Mouse (Mus musculus): ENCODE results near the gene Pef1. TPM values are rescaled to one million over a fixed set of nuclear protein-coding genes. Genes with fewer than 3 reads are reported as not detected.

The Pef1 gene
- total RNA-seq, 2 experiments from 2014 or later: 33.8 to 36.1 TPM

DNA sequence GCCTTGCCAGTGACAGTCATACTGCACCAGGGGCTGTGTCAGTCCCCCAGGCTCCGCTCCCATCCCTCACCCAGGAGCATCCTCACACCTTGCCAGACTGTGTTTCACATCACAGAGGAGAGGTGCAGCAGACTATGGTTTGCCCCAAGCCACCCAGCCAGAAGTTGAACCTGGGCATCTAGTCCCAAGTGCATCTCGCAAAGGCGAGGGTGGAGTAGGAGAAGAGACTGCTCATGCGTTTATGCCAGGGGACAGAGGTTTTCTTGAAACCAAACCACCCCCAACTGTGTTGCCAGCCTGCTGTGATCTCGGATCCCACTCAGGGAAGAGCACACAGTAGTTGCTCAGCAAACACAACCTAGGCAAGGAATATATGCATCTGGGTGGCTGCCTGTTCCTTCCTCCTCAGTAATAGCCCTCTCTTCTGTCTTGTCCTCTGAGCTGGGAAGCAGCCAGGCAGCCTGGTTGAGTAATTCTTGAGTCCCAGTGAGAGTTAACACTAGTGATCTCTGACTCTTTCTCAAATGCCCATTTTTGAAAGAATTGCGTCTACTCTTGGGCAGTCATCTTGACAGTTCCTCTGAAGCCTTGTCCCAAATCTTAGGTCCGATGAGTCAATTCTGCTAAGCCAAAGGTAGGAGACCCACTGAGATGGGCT is 29.2 kb downstream of the Pef1 start:
- intact Hi-C loops (cut with DNase I): no loop called here
- no peak for DNase-seq

DNA sequence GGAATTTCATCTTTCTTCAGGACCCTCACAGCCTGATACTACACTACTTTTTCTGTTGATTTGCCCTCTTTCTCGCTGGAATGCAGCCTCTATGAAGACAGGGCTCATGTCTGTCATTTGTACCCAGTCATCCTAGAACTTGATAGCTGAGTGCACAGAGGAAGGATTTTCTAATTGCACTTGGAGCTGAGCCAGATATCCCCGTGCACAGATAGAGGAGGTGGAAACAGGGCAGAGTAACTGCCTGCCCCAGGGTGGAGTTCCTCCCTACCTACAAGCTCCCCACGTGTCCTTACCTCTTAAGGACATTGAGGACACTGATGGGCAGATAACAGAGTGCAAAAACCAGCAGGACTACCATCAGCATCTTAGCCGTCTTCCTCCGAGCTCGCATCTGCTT is 31.0 kb downstream of the Pef1 start:
- intact Hi-C loops (cut with DNase I): no loop called here
- DNase-seq: no peak

DNA sequence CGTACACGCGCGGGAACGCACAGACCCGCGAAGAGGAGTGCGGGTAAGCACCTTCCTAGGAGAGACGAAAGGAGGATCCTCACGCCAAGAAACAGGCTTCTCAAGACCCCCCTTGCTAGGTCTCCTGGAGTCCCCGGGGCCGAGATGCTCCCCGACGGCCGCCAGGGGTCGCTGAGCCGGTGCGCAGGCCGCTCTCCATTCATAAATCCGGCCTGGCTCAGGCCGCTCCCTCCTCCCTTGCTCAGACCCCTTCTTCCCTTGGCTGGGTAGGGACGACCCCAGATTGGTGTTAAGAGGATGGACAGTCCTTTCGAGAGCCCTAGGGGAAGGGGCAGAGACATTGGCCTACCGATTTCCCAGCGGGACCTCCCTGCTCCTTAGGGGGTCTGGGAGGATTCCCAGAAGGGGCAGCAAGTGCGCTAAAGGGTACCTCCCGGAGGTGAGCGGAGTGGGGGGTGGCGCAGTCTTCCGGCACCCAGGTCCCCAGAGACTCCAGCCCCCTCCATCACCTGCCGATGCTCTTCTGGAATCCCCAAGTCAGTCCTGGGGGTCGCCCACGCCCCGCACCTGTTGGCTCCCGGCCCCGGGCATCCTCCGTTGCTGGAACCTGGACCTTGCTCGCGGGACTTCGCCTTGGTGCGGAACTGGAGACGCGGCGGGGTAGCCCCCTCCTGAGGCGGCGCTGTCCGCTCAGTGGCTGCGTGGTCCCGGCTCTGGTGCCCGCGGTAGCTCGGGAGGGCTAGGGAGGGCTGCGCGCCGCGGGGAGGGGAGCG is 36.3 kb downstream of the Pef1 start:
- intact Hi-C loops (cut with DNase I): loop anchor here (2.0 kb wide), 1 partner anchor 50 kb away; no protein-coding TSS in a partner anchor
- DNase-seq: peak; percentile 85

DNA sequence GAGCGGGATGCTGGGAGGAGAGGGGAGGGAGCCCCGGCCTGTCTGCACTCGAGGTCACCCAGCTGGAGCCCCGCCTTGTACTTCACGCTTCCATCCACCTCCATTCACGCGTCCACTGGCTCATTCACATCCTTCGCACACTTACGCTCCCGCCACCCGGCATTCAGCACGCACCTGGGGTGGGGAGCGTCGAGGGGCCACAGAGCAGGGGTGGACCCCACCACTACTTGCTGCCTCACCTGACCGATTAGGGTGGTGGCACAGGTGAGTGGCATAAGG is 36.8 kb downstream of the Pef1 start, which contains the start of gene Hcrtr1:
Gene Hcrtr1 (minus strand): TSS at position 146 of the 279 bp plus-strand sequence.
- no peak for DNase-seq
- intact Hi-C loops (cut with DNase I): loop anchor here (2.0 kb wide), 1 partner anchor 50 kb away; no protein-coding TSS in a partner anchor

DNA sequence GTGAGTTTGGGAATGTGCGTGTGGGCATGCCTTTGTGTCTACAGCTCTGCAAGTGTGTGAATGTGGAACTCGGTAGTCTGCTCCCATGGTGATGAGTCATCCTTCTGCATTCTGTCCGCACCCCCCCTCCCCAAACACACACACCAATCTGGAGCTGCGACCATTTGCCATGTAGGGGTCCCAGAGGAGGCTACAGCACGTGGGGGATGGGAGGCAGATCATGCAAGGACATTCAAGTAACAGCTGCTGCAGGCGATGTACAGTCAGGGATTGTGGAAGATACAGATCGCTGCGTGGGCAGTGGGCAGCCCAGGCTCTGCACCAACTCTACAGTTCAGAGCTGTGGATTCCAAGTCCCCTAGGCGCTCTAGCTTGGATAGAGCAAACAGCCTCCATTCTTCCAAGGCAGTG is 38.6 kb downstream of the Pef1 start:
- DNase-seq: peak; percentile 72
- intact Hi-C loops (cut with DNase I): no loop called here

DNA sequence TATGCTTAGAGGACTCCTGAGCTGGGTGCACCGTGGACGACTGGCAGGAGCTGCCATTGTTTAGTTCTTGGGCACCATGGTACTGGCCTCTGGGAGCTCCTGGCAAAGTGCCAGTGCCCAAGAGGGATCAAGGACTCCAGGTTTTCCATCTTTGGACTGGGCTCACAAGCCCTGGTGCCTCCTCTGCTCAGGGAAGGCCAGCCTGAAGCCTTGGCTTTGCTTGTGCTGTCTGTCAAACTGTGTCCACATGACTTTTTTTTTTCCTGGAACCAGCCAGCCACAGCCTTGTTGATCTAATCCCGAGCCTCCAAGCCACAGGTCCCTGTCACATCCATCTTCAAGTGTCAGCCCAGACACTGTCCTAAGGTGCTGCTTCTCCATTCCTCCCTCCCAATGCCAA is 39.4 kb downstream of the Pef1 start:
- intact Hi-C loops (cut with DNase I): no loop called here

DNA sequence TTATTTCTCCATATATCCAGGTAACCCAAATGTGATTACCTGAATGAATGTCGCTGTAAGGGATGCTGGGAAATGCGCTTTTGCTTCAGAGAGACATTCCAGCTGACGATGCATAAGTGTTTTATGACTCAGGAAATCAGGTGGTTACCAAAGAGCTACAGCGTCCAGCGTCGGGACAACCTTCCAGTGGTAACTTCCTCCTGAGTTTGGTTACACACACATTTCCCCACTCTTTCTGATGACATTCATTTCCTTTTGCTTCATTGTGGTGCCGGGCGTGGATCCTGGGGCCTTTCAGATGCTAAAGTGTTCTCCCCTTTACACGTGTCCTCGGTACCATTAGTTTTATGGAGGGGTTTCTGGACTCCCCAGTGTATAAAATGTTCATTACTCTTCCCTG is 46.0 kb downstream of the Pef1 start:
- intact Hi-C loops (cut with DNase I): no loop called here
- no peak for DNase-seq

More for the DNA sequence above, 39.4 kb downstream of the Pef1 start:
- DNase-seq: peak; percentile 37

DNA sequence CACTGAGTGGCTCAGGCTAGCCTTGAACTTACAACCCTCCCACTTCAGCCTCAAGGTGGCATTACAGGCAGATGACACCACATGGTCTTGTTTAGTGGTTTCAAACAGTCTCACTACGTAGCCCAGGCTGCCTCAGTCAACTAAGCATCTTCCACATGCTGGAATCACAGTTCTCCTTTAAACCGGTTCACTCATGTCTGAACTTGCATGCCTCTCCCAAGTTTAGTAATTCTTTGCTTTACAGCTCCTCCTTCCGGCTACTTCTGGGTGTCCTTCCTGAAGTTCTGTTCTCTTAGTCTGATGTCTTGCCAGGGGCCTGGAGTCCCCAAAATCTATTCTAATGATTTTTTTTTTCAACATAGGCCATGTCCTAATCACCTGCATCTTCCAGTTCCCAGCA is 51.9 kb downstream of the Pef1 start:
- DNase-seq: no peak
- intact Hi-C loops (cut with DNase I): no loop called here

DNA sequence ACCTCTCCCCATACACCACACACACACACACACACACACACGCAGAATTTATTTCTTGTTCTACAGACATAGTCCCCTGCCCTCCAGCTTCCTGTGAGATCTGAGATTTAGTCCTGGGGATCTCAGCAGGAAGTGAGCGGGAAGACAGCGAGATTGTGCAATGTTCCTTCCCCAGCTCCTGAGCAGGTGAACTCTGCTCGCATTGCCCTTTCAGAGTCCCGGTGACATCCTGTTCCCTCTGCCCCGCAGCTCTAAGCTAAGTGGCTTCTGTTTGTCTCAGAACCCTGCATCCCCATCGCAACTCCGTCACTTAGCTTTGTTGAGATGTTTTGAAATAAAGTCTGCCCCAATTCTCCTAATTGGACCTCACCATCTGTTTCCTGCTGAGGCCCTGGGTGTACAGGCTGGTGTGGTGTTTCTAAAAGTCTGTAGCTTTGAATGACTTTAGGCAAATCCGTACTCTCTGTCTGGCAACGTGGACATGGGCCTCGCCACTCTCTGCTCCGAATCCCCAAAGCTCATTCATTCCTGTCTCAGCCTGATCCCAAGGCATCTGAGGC is 54.5 kb downstream of the Pef1 start:
- intact Hi-C loops (cut with DNase I): no loop called here
- no peak for DNase-seq

DNA sequence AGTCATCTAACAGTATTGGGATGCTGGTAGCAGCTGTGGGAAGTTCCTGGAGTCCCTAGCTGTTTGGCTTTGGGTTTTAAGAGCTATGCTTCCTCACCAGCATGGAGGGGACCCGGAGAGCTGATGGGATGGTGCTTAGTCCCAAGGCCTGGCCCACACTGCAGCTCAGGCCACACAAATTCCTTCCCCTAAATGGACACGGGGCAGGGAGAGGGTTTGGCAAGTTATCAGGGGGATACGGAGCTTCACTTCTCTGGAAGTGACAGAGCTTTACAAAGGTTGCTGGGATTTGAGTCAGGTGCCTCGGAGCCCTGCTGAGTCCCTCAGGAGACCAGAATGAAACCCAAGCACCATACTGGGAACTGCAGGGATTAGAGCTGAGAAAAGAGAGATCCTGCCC is 59.0 kb downstream of the Pef1 start:
- no peak for DNase-seq
- intact Hi-C loops (cut with DNase I): no loop called here

DNA sequence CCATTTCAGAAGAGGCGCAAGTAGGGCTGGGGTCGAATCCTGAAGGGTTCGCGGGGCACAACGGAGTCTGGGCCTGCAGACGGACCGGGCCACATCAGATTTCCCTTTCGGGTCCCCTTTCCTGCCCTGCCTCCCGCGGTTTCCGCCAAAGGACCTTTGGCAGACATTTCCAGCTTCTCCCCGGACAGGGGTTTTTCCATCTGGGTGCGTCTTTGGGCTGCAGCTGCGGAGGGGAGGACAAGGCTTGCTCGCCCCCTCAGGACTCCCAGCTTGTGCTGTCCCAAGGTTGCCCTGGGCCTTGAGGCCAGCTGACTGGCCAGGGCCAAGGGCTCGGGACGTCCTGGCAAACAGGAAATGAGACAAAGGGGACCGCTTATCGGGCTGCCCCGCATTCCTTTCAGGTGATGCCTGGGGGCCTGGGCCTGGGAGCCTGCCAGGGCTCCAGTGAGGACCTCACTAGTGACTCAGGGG is 61.1 kb downstream of the Pef1 start:
- DNase-seq: no peak
- intact Hi-C loops (cut with DNase I): no loop called here

DNA sequence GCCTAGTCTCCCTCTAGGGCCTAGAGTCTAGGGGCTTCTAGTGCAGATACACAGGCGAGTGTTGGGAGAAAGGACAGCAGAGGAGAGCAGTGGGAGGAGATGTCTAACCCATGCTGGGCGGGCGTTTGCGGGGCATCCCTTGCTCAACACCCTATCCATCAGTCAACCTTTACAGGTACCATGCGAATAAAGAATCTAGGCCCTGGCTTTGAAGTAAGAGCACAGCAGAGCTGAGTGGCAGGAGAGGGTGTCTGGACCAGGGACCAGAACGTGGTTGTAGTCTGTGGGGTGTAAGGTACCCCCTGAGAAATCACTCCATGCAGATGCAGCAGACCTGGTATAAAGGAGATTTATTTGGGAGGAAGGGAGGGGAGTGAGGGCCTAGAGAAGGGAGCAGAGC is 61.8 kb downstream of the Pef1 start:
- intact Hi-C loops (cut with DNase I): no loop called here
- DNase-seq: no peak

DNA sequence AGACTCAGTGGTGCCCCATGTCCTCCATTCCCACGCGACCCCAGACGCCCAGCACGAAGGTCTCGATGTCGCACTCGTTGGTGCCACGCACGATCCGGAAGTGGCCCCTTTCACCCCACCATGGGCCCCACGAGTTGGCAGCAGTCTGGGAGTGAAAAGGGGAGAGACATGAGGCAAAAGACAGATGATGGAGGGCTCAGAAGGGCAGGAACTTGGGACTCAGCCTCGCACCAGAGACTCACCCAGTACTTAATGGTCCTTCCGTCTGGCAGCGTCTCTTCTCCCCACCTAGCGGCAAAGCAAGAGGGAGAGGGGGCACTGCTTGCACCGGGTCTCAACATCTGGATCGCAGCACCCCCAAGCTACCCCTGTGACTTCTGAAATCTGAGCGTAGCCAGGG is 63.7 kb downstream of the Pef1 start:
- no peak for DNase-seq
- intact Hi-C loops (cut with DNase I): no loop called here

DNA sequence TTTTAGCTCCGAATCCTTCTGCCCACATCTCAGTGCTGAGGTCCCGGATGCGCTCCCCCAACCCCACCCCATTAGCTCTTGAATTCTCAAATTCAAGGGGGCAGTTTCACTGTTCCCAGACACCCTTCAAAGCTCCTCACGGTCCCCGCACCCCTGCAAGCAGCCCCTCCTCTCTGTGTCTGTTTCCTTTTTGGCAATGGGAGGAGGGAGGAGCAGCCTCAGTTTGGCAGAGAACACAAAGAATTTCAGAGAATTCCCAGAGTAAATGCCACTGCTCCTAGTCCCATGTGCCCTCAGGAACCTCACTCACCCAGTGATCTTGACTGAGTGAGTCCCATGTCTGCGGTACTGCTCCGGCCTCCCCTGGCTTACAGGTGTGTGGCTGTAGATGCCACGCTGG is 64.2 kb downstream of the Pef1 start:
- no peak for DNase-seq
- intact Hi-C loops (cut with DNase I): no loop called here

DNA sequence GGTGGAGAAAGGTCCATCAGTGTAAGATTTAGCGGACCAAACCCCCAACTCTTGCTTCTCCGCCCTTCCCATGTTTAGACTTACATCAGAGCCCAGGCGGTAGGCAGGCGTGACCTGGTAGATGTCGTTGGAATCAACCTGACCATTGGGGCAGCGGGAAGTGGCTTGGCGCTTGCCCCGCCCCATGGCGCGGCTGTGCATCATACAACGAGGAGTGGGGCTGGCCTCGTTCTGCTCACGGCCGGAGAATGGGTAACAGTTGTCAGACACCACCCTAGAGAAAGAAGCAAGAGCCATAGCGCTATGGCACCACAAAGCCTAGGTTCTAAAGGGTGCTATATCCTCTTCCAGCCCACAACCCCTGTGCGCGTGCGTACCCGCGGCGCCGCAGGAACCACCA is 65.0 kb downstream of the Pef1 start:
- intact Hi-C loops (cut with DNase I): no loop called here
- DNase-seq: no peak

DNA sequence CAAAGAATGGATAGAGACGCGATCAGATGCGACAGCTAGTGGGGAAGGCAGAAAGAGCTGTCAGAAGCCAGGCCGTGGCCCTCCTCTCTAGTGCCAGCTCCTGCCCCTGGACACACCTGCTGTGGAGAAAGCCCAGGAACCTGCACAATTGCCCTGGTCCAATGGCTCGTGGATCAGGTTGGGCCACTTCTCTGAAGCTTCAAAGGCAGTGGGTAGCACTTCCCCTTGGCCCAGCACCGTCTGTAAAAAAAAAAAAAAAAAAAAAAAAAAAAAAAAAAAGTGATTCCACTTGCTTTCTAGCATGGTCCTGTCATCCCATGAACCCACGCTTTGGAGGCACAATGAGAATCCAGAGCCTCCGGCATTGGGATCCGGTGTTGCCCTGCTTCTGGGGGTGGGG is 65.5 kb downstream of the Pef1 start:
- no peak for DNase-seq
- intact Hi-C loops (cut with DNase I): no loop called here

DNA sequence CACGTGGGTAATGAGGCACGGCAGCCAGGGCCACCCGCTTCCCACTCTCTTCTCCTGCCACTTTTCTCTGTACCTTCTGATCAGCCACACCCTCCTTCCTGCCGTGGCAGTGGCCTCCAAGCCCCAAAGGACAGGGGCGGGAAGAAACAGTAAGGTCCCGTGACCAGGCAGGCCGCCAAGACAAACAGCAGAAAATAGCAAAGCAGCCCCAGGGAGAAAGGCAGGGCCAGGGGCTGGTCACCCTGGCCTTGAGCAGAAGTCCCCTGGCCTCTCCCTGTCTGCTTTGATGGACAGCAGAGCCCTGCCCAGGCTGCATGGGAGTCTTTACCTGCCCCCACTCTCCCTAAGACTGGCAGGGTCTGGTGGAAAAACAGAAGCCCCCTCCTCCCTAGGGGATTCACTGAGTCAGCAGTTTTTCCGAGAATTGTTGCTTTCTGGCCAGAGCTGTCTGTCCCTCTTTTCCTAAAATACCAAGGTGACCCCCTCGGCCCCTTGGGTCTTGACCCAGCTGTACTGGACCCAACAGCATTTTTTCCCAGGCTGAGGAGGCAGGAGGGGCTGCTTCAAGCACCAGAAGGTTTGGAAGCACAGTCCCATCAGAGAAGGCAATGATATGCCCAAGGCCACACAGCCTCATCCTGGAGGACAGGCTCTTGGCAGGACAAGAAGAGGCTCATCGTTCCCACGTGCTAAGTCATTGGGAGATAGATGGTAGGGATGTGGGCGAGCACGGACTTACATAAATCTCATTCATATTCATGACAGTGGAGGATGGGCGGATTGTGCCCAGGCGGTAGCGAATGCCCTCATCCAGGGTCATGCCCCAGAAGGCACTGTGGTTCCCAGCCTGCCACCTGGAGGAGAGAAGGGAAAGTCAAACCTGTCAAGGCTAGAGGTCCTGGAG is 66.2 kb downstream of the Pef1 start:
- intact Hi-C loops (cut with DNase I): no loop called here
- peak; percentile 59 for DNase-seq

DNA sequence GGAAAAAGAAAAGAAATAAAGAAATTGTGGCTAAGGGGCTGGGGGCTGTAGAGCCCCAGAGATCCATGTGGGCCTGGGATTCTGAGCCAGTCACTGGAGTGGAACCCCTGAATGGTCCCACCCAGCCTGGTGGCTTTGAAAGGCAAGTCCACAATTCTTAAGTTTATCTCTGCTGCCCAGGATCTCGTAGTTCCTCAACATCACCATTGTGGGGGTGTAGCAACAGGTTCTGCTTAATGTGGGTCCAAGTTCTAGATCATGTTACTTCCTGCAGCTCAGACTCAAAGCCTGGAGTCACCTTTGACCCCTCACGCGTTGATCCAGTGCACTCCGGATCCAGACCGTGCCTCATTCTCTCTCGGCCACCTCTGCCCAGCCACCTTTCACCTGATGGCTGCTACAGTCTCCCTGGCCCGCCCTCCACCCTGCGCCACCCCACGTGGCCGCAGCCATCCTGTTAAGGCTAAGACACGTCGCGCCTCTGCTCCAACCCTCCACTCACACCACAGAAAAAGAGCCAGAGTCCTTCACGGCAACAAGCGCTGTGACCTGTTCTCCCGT is 67.1 kb downstream of the Pef1 start:
- DNase-seq: no peak
- intact Hi-C loops (cut with DNase I): no loop called here

DNA sequence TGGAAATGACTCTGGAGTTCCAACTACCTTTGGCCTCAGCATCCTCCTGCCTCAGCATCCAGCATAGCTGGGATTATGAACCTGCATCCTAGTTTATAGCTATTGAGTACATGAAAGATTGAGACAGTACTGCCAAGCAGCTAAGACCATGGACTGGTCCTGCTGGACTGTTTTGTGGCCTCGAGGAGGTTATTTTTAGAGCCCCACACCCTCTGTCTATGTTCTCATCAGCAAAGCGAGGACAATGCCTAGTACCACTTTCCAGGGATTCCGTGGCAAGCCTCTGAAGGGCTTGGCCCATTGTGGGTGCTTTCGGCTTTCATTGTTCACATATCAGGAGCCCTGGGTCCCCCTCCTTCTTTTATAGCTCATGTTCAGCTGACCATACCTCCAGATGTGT is 68.0 kb downstream of the Pef1 start:
- no peak for DNase-seq
- intact Hi-C loops (cut with DNase I): no loop called here

DNA sequence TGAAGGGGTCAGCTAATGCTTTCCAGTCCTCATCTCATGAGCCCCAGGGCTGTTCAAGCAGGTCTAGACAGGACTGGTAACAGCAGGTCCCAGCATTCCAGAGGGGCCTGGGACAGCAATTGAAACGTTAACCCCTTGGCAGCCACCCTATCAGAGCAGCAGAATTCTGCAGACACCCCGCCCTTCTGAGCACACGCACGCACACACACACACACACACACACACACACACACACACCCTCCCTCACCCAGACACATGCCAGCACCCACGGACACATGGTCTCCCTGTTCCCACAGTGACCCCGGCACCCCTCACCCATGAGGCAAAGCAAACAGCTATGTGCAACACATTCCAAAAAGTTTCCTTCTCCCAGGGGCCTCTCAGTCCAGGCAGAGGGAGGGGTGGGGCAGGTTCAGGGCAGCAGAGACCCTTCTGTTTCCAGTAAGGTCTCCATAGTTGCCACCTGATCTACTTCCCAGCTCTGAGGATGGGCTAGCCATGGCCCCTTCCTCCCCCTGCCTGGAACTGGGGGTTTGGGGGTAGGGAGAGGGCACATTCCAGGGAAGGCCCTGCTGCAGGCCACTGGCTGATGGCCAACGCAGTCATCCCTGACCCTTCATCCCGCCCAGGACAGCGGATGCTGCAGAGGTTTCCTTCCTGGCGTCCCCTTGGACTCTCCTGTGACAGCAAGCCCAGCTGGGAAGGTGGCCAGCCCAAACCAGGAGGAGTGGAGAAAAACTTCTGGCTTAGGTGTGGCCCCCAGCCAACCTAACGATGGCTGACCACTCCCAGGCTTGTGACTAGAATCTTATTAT is 69.8 kb downstream of the Pef1 start:
- DNase-seq: no peak

More for the DNA sequence above, 69.8 kb downstream of the Pef1 start:
- intact Hi-C loops (cut with DNase I): no loop called here

Measured in left cerebral cortex, postnatal 4 days (tissue).